Mouse (Mus musculus) thymus, adult 18-20 months (tissue): ENCODE measurements around the gene Zap70.

Experiments
- DNase-seq, 2 experiments: peaks; one replicate each; pipeline ENCODE4 v3.0.0; 2022; ENCODE audit warnings: mixed read lengths in 2 of 2

The Zap70 gene

GRCm38 (mm10) chr1:36761568-36761967 lies at the start of gene Zap70:
Gene Zap70 (plus strand): TSS chr1:36761798.
- peak; percentile 67 to 84 for DNase-seq

GRCm38 (mm10) chr1:36714311-36714710 lies 47.3 kb upstream of the Zap70 start, which contains the start of gene Actr1b:
Gene Actr1b (minus strand): TSS chr1:36714422.
- DNase-seq: no peak

DNA sequence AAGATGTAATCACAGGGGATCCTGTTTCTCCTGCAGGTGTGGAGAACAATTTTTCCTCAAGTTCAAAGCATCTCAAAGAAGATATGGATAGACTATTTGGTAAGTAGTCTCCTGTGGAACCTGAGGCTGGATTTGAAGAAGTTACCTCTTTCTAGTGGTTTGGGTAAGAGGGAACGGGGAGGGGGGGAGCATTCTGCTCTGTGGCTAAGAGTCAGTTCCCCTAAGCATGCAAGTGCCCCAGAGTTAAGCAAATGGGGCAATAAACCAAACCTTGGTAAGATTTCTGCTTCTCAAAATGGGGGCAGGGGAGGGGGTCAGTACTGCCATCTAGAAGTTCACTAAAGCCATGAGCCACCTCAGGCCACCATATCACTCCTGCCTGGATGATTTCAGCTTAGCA lies 42.8 kb upstream of the Zap70 start:
- DNase-seq: no peak

DNA sequence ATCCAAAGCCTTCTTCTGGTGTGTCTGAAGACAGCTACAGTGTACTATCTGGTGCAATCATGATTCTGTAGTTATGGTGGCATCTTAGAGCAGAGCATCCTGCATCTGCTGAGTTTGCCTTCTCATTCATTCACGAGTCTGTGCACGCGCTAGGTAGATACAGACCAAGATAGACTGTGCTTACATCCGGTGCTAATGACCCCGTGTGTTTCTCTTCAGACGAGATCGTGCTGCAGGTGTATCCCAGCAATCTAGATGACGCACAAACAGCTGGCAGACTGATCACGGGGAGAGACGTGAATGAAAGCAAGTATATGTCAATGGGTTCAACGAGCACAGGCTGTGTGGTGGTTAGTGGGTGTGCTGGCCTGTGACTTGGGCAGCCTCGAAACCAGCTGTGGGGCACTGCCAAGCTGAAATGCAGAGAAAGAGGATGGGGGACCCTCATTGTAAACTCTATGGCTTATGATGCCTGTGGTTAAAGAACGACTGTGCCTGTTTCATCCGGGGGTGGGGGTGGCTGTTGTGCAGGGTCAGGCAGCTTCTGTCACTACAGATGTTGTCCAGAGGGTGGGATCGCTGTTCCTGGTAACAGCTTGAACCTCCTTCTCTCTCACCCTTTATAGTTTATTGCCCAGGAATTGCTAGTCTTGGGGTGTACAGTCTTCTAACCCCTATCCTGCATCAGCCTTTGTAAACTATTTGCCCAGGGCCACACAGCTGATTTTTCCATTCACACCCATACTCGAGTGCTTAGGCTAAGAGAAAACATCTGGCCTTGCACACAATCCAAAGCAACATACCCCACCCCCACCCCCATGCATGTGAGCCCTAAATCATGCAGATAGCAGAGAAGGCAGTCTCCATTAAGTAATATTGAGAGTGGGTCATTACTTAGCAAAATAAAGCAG lies 38.2 kb upstream of the Zap70 start:
- DNase-seq: peak in 1 of 2 experiments; percentile 16

DNA sequence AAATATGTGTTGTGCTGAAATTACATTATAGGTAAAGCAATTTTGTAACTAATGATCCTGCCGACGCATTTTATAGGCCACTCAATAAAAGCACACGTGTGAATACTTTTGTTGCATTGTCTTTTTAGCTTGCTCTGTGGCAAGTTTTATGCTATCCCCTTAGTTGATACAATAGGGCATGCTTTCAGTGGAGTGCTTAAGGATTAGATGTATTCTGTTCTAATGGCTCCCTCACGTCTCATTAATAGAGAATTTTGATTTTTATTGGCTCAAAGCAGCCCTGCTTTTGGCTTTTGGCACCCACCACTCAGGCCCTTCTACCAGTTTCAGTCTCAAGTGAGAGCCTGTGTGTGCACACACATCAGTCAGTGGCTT lies 37.6 kb upstream of the Zap70 start:
- no peak for DNase-seq

DNA sequence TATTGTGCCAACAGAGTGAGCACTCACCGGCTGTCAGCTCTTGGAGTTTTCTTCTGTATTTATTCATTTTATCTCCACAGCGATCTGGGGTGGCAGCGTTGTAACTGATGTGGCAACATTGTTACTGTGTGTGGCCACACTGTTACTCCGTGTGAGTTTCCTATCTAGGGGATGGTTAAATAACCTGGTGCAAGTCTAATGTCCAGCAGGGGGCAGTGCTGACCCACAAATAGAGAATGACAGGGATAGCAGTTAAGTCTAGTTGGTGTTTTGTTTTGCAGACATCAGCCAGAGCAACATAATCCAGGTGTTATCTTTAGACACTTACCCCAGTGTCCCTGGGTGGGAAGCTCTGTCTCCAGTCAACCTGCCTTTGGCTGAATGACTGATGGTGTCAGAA lies 24.3 kb upstream of the Zap70 start:
- peak; percentile 53 to 67 for DNase-seq

- no peak for DNase-seq
These were observed 22.4 kb upstream of the Zap70 start for GRCm38 (mm10) chr1:36739231-36739630.

DNA sequence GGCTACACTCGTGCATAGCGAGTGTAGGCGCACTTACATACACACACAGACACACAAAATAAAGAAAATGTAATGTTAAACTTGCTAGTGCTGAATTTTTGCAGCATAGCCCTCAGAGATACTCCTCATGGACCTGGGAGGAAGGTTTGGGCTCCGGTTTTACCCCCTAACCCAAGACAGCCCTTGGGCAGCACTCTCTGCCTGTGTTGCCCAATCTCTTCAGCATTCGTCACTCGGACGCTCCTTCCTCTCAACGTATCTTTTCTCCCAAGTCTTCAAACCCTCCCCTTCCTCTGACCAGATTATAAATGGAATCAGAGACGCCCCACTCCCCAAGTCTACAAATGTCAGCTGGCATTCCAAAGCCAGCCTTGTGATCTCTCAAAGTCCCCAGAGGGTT lies 18.6 kb upstream of the Zap70 start:
- DNase-seq: no peak

- peak; percentile 60 to 71 for DNase-seq
These were observed 17.2 kb upstream of the Zap70 start for GRCm38 (mm10) chr1:36744268-36744944.

DNA sequence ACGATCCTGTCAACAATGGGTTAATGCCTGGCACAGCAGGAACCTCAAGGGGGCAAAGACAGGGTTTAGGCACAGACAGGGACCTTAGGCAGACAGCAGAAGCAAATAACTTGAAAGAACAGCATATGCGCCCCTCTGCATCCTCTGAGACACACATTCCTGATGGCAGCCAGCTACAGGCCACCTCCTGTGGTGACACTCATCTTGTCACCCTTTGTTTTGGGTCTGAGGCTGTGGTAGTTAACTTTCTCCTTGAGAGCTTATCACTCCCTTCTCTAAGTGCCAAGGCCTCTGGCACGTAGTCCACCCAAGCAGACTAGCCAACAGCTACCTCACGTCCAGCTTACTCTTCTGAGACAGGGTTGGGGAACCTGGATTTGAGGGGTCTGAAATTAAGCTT lies 15.9 kb upstream of the Zap70 start:
- no peak for DNase-seq

- no peak for DNase-seq
These were observed 15.1 kb upstream of the Zap70 start for GRCm38 (mm10) chr1:36746452-36746851.

DNA sequence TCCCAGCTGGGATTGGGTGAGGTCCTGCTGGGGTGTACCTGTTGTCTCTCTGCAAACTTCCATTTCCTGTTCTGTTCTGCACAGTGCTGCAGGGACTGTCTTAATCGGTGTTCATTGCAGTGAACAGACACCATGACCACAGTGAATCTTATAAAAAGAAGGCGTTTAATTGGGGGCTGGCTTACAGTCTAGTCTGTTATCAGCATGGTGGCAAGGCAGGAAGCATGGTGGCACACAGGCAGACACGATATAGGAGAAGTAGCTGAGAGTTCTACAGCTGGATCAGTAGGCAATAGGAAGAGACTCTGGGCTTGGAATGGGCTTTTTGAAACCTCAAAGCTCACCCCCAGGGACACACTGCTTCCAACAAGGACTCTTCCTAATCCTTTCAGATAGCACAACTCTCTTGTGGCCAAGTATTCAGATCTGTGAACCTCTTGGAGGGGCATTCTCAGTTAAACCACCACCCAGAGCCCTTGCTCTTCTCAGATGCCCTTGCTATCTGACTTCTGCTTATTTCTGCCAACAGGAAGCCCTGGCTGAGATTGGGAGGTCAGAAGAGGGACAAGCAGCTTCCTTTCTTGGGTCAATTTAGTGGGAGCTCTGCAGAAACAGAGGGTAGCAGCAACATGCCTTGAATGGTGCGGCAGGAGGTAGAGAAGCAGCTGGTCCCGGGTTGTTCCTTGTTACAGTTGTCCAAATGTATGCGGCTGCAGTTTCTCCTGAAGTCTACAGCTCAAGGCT lies 7.5 kb upstream of the Zap70 start:
- DNase-seq: no peak

DNA sequence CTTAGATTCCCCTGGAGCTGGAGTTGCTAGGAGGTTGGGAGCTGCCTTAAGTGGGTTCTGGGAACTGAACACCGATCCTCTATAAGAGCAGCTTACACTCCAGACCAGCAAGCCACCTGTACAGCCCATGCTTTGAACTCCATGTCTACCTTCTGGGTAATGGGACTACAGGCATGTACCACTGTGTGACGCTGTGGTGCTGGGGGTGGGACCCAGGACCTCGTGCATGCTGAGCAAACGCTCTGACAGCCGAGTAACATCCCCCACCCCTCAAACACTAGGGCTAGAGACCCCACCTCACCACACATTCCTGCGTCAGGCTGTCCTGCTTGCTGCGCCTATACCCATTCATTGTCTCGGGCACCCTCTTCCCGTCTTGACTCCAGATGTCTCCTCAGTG lies 3.0 kb upstream of the Zap70 start:
- no peak for DNase-seq

DNA sequence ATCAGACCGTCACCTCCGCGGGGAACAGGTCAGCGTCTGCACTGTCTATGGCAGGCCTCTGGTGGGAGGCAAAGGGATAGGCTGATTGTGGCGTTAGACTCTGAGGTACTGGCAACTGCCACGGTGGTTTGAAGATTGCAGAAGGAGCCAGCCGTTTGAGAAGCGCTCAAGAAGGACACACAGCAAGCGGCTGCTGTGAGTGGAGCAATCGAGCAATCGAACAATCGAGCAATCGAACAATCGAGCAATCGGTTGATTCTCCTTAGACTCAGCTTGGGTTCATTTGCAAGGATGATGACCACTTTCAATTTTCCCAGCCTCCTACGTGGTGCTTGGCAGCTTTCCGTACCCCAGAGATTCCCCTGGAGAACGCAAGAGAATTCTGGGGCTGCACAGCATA lies 2.5 kb upstream of the Zap70 start:
- DNase-seq: no peak

GRCm38 (mm10) chr1:36760401-36760800 lies 1.2 kb upstream of the Zap70 start:
- DNase-seq: no peak

- no peak for DNase-seq
These were observed 537 bp upstream of the Zap70 start for GRCm38 (mm10) chr1:36761061-36761460.

DNA sequence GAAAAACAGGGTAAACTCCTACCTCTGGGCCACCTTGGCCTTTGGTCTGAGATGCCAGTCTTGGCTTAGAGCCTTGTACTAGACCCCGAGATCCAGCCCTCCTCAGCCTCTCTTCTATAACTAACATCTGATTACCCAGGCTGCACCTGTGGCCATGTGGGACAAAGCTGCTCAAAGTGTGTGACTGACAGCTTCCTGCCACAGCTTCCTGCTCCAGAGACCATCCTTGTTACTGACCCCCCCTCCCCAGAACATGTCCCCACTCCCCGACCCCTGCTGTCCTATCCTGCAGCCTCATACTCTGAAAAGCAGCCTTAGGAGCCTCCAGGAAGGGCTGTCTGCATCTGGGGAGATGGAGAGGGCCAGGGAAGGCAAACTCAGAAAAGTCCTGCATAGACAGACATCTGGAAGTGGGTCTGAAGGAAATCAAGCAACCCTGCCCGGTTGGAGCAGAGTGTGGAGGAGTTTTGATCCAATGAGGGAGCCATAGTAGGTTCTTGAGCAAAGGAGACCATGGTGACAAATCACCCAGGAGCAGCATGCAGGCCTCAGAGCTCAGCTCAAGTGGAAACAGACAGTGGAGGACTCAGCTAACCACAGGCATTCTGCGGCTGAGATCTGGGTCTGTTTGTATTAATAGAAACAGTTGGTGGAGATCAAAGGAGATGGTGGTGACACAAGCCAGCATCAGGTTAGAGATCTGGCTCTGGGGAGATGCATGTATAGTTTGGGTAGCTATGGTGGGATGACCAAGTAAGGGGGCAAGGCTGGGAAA lies 5.0 kb downstream of the Zap70 start:
- peak; percentile 59 to 73 for DNase-seq

DNA sequence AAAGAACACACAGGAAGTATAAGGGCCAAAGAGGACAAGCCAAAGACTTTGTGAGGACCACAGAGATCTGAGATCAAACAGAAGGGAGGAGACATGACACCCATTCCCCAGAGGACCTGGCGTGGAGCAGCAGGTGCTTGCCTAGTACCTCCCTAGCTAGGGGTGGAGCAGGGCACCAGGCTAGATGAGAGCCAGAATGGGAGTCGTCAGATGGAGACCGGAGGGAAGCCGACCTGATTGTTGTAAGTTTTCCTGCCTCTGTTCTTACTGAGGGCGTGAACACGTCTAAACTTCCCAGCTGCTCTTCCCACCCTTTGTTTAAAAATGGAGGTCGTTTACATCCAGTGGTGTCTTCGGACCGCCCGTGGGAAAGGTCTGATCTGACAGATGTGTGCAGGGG lies 5.7 kb downstream of the Zap70 start:
- DNase-seq: no peak

DNA sequence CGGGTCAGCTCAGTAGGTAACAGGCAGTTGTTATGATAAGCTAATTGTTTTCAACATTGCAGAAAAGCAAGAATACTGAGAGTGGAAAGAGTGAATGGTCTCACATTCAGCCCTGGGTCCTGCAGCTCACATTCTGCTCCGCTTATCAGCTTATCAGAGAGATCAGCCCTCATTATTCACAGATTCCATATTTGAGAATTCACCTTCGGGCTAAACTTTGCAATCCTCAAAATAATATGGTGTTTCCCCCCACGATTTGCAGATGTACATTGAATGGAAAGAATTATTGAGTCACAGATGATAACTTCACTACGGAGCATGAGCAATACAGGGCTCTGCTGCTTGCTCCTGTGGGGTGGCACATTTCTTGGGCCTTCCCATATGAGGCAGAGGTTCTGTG lies 7.2 kb downstream of the Zap70 start:
- DNase-seq: no peak

DNA sequence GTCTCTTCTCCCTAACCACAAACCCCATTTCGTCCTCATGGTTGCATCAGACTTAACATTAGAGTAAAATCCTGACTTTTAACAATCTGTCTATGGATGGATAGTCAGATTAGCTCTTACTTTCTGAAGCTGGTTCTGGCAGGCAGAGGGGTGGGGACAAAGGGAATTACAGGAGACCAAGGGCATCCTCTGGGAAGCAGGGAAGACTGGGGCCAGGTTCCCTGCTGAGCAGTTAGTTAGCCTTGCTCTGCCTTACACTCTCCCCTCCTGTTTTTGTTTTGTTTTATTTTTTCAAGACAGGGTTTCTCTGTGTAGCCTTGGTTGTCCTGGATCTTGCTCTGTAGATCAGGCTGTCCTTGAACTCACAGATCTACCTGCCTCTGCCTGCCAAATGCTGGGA lies 8.4 kb downstream of the Zap70 start:
- DNase-seq: no peak

DNA sequence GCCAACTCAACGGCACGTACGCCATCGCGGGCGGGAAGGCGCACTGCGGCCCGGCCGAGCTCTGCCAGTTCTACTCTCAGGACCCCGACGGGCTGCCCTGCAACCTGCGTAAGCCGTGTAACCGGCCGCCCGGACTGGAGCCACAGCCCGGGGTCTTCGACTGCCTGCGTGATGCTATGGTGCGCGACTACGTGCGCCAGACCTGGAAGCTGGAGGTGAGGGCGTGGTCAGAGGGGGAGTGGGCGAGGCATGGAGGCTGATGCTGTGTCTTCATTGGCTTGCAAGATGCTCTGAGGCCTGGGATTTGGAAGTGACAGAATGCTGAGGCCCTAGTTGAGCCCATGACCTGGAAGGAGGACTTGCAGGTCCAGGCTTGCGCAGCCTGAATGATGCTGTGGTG lies 9.4 kb downstream of the Zap70 start:
- no peak for DNase-seq

GRCm38 (mm10) chr1:36772198-36772934 lies 10.8 kb downstream of the Zap70 start:
- no peak for DNase-seq
